Mouse (Mus musculus): ENCODE results near the gene Olfr1006. TPM values are rescaled to one million over a fixed set of nuclear protein-coding genes. Genes with fewer than 3 reads are reported as not detected.
"Not testable (repeated sequence)": the region's sequence is repeated elsewhere in the genome, so short reads cannot be mapped to it uniquely, and the experiment has no call there.

Gene Olfr1006
- not detected in 2 replicates for polyA plus RNA-seq (2012; rRNA removed)

GRCm38 (mm10) chr2:85678667-85679066 is at the start of gene Olfr1006:
Gene Olfr1006 (minus strand): TSS chr2:85678767.
- H3K4me3 ChIP-seq (ENCODE audit: low read depth, low read length) = no peak within 1 kb of the TSS
- H3K36me3 ChIP-seq (ENCODE audit: control insufficient read depth, insufficient read depth, low read length) = no peaks in the 10 kb centered on the region
- no peak within 1 kb of the TSS for H3K27ac ChIP-seq (ENCODE audit: insufficient read depth, low read depth, low read length)
- H3K4me1 ChIP-seq (ENCODE audit: control insufficient read depth, insufficient read depth, insufficient read length, low read length) = no peaks in the 10 kb centered on the region
- TF ChIP-seq CTCF (IDR thresholded peaks at IDR 0.05; ENCODE audit: extremely low read depth, insufficient read length, insufficient replicate concordance, low read depth, low read length) = no peak
- no peak for TF ChIP-seq POLR2A (IDR thresholded peaks at IDR 0.05; ENCODE audit: low read depth, low read length)
- no peaks in the 10 kb centered on the region for H3K27me3 ChIP-seq (ENCODE audit: control insufficient read depth, insufficient read depth, low read length)

GRCm38 (mm10) chr2:85725793-85726192 is 47.2 kb upstream of the Olfr1006 start:
- Histone ChIP-seq H3K27ac (ENCODE audit: insufficient read depth, low read depth, low read length) (no peak overlapping the region), H3K4me3 (ENCODE audit: low read depth, low read length) (no peak overlapping the region), H3K36me3 (ENCODE audit: control insufficient read depth, insufficient read depth, low read length) (no peaks in the 10 kb centered on the region), H3K4me1 (ENCODE audit: control insufficient read depth, insufficient read depth, insufficient read length, low read length) (no peaks in the 10 kb centered on the region), H3K27me3 (ENCODE audit: control insufficient read depth, insufficient read depth, low read length) (no peaks in the 10 kb centered on the region)
- 7% methylated on average over 3 of the region's 3 CpGs for WGBS
- TF ChIP-seq POLR2A (IDR thresholded peaks at IDR 0.05; ENCODE audit: low read depth, low read length) = no peak
- no peak for TF ChIP-seq CTCF (IDR thresholded peaks at IDR 0.05; ENCODE audit: extremely low read depth, insufficient read length, insufficient replicate concordance, low read depth, low read length)

DNA sequence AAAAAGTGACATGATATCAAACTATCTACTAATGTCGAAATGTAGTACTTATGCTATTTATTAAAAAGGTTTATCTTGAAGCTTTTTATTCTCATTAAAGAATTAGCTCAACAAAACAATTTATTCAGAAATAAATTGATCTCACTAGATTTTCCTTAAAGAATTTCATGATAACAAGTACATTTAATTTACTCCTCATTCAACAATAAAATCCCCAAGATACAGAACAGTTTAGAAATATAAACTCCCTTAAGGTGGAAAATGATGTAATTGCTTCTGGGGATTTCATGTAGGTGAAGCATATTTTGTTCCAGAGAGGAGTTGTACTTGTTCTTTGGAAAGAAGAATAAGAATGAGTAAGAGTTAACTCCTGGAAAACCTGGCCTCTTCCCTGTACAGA is 36.6 kb upstream of the Olfr1006 start, which contains the start of gene Olfr1009:
TSS of gene Olfr1009 (plus strand) at position 301 of the 400 bp plus-strand sequence.
- no peak within 1 kb of the TSS for H3K27ac ChIP-seq (ENCODE audit: insufficient read depth, low read depth, low read length)
- WGBS = 85% methylated on average over 1 of the region's 1 CpGs
- H3K36me3 ChIP-seq (ENCODE audit: control insufficient read depth, insufficient read depth, low read length) = no peaks in the 10 kb centered on the region
- no peaks in the 10 kb centered on the region for H3K27me3 ChIP-seq (ENCODE audit: control insufficient read depth, insufficient read depth, low read length)
- H3K4me1 ChIP-seq (ENCODE audit: control insufficient read depth, insufficient read depth, insufficient read length, low read length) = no peaks in the 10 kb centered on the region
- H3K4me3 ChIP-seq (ENCODE audit: low read depth, low read length) = no peak within 1 kb of the TSS
- TF ChIP-seq POLR2A (IDR thresholded peaks at IDR 0.05; ENCODE audit: low read depth, low read length) (no peak), CTCF (IDR thresholded peaks at IDR 0.05; ENCODE audit: extremely low read depth, insufficient read length, insufficient replicate concordance, low read depth, low read length) (no peak)

DNA sequence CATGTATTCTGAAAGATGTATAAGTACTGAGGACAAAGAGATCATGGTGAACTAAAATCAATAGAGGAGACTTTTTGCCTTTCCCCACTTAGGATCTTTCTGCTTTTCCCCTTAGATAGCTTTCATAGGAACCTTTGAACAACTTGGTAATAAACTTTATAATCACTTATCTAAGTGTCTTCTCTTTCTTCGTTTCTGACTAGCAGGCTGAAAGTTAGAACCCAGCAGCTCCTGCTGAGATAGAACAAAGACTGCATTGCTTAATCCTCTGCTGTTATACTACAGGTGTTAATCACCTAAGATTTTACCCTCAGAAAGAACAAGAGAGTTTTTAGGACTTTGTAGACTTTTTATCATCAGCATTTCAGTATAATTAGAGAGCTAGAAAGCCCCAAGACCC is 32.6 kb upstream of the Olfr1006 start:
- TF ChIP-seq CTCF (IDR thresholded peaks at IDR 0.05; ENCODE audit: extremely low read depth, insufficient read length, insufficient replicate concordance, low read depth, low read length) = no peak
- no peak for TF ChIP-seq POLR2A (IDR thresholded peaks at IDR 0.05; ENCODE audit: low read depth, low read length)
- Histone ChIP-seq H3K27ac (ENCODE audit: insufficient read depth, low read depth, low read length) (no peak overlapping the region), H3K4me1 (ENCODE audit: control insufficient read depth, insufficient read depth, insufficient read length, low read length) (no peaks in the 10 kb centered on the region), H3K4me3 (ENCODE audit: low read depth, low read length) (no peak overlapping the region), H3K36me3 (ENCODE audit: control insufficient read depth, insufficient read depth, low read length) (no peaks in the 10 kb centered on the region), H3K27me3 (ENCODE audit: control insufficient read depth, insufficient read depth, low read length) (no peaks in the 10 kb centered on the region)
- WGBS = 9% methylated on average over 1 of the region's 1 CpGs

DNA sequence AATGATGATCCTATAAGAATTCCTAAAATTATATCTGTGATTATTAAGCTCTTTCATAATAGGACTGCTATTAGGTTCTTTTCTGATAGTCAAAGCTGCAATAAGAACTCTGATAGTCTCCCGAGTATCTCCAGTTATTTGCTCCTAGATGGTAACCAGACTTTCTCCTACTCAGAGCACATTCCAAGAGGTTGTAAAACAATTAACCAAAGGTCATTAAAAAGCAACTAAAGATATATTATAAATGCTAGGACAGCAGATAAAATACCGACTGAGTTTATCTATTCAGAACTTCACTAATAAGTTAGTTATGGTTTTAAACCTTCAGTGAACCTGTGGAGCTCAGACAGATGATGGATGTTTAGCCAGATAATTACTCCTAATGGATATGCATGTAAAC is 32.1 kb upstream of the Olfr1006 start:
- not testable (repeated sequence) for H3K36me3 ChIP-seq (ENCODE audit: control insufficient read depth, insufficient read depth, low read length); H3K27ac ChIP-seq (ENCODE audit: insufficient read depth, low read depth, low read length); H3K27me3 ChIP-seq (ENCODE audit: control insufficient read depth, insufficient read depth, low read length); H3K4me1 ChIP-seq (ENCODE audit: control insufficient read depth, insufficient read depth, insufficient read length, low read length); H3K4me3 ChIP-seq (ENCODE audit: low read depth, low read length)
- 13% methylated on average over 2 of the region's 2 CpGs for WGBS

DNA sequence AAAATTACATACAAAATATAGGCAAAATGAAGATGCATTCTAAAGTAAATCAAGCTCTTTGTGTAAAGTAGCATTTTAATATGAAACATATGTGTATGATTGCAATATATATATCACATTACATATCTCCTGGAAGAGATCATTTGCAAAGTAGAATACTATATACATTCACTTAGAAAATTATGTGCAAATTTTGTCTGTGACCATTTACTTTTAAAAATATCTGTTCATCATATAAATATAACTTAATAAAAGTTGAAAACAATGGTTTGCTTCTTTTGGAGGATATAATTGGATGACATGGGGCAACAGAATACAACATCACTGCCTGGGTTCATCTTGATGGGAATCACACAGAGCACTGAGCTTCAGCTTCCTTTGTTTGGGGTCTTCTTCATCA is 10.6 kb upstream of the Olfr1006 start, which contains the start of gene Olfr1008:
TSS of gene Olfr1008 (plus strand) at position 301 of the 400 bp plus-strand sequence.
- Histone ChIP-seq H3K4me1 (ENCODE audit: control insufficient read depth, insufficient read depth, insufficient read length, low read length) (no peaks in the 10 kb centered on the region), H3K36me3 (ENCODE audit: control insufficient read depth, insufficient read depth, low read length) (no peaks in the 10 kb centered on the region), H3K27ac (ENCODE audit: insufficient read depth, low read depth, low read length) (no peak within 1 kb of the TSS), H3K27me3 (ENCODE audit: control insufficient read depth, insufficient read depth, low read length) (no peaks in the 10 kb centered on the region), H3K4me3 (ENCODE audit: low read depth, low read length) (no peak within 1 kb of the TSS)
- TF ChIP-seq CTCF (IDR thresholded peaks at IDR 0.05; ENCODE audit: extremely low read depth, insufficient read length, insufficient replicate concordance, low read depth, low read length) (no peak), POLR2A (IDR thresholded peaks at IDR 0.05; ENCODE audit: low read depth, low read length) (no peak)

- H3K27me3 ChIP-seq (ENCODE audit: control insufficient read depth, insufficient read depth, low read length); H3K36me3 ChIP-seq (ENCODE audit: control insufficient read depth, insufficient read depth, low read length); H3K27ac ChIP-seq (ENCODE audit: insufficient read depth, low read depth, low read length); H3K4me3 ChIP-seq (ENCODE audit: low read depth, low read length); H3K4me1 ChIP-seq (ENCODE audit: control insufficient read depth, insufficient read depth, insufficient read length, low read length): not testable (repeated sequence)
These were observed 14.2 kb downstream of the Olfr1006 start, which contains the start of gene Olfr154 for GRCm38 (mm10) chr2:85664355-85664754. Gene Olfr154 (minus strand): TSS chr2:85664455.

GRCm38 (mm10) chr2:85650604-85651003 is 28.0 kb downstream of the Olfr1006 start, which contains the start of gene Olfr1002:
Gene Olfr1002 (minus strand): TSS chr2:85650704.
- no peak for TF ChIP-seq CTCF (IDR thresholded peaks at IDR 0.05; ENCODE audit: extremely low read depth, insufficient read length, insufficient replicate concordance, low read depth, low read length)
- TF ChIP-seq POLR2A (IDR thresholded peaks at IDR 0.05; ENCODE audit: low read depth, low read length) = no peak
- Histone ChIP-seq H3K4me1 (ENCODE audit: control insufficient read depth, insufficient read depth, insufficient read length, low read length) (no peaks in the 10 kb centered on the region), H3K4me3 (ENCODE audit: low read depth, low read length) (no peak within 1 kb of the TSS), H3K27ac (ENCODE audit: insufficient read depth, low read depth, low read length) (no peak within 1 kb of the TSS), H3K36me3 (ENCODE audit: control insufficient read depth, insufficient read depth, low read length) (no peaks in the 10 kb centered on the region), H3K27me3 (ENCODE audit: control insufficient read depth, insufficient read depth, low read length) (no peaks in the 10 kb centered on the region)
- 95% methylated on average over 1 of the region's 1 CpGs for WGBS

Other genes with a start within 250 kb of the Olfr1006 start
- not detected in 2 replicates for gene Olfr994, start 242.3 kb downstream of the Olfr1006 start, polyA plus RNA-seq (2012; rRNA removed)
- not detected in 2 replicates for gene Olfr995, start 235.1 kb downstream of the Olfr1006 start, polyA plus RNA-seq (2012; rRNA removed)
- gene 4833423E24Rik, start 159.7 kb downstream of the Olfr1006 start, polyA plus RNA-seq (2012; rRNA removed) = not detected in 2 replicates
- gene Olfr996, start 99.6 kb downstream of the Olfr1006 start, polyA plus RNA-seq (2012; rRNA removed) = not detected in 2 replicates
- not detected in 2 replicates for gene Olfr998, start 89.8 kb downstream of the Olfr1006 start, polyA plus RNA-seq (2012; rRNA removed)
- gene Olfr1000, start 66.9 kb downstream of the Olfr1006 start, polyA plus RNA-seq (2012; rRNA removed) = not detected in 2 replicates
- not detected in 2 replicates for gene Olfr1002, start 28.1 kb downstream of the Olfr1006 start, polyA plus RNA-seq (2012; rRNA removed)
- gene Olfr154, start 14.3 kb downstream of the Olfr1006 start, polyA plus RNA-seq (2012; rRNA removed) = not detected in 2 replicates
- not detected in 2 replicates for gene Olfr1008, start 10.7 kb upstream of the Olfr1006 start, polyA plus RNA-seq (2012; rRNA removed)
- not detected in 2 replicates for gene Olfr1009, start 36.7 kb upstream of the Olfr1006 start, polyA plus RNA-seq (2012; rRNA removed)
- not detected in 2 replicates for gene Olfr1012, start 84.0 kb upstream of the Olfr1006 start, polyA plus RNA-seq (2012; rRNA removed)
- not detected in 2 replicates for gene Olfr1013, start 88.3 kb upstream of the Olfr1006 start, polyA plus RNA-seq (2012; rRNA removed)
- not detected in 2 replicates for gene Olfr1014, start 93.9 kb upstream of the Olfr1006 start, polyA plus RNA-seq (2012; rRNA removed)
- gene Olfr1015, start 103.2 kb upstream of the Olfr1006 start, polyA plus RNA-seq (2012; rRNA removed) = not detected in 2 replicates
- not detected in 2 replicates for gene Olfr1016, start 123.8 kb upstream of the Olfr1006 start, polyA plus RNA-seq (2012; rRNA removed)
- gene Olfr1018, start 139.7 kb upstream of the Olfr1006 start, polyA plus RNA-seq (2012; rRNA removed) = not detected in 2 replicates
- not detected in 2 replicates for gene Olfr1019, start 166.7 kb upstream of the Olfr1006 start, polyA plus RNA-seq (2012; rRNA removed)
- not detected in 2 replicates for gene Olfr1020, start 168.3 kb upstream of the Olfr1006 start, polyA plus RNA-seq (2012; rRNA removed)
- gene Olfr1022, start 189.8 kb upstream of the Olfr1006 start, polyA plus RNA-seq (2012; rRNA removed) = not detected in 2 replicates
- gene Olfr1023, start 206.9 kb upstream of the Olfr1006 start, polyA plus RNA-seq (2012; rRNA removed) = not detected in 2 replicates
- not detected in 2 replicates for gene Olfr1024, start 226.3 kb upstream of the Olfr1006 start, polyA plus RNA-seq (2012; rRNA removed)
- not detected in 2 replicates for gene Olfr1025-ps1, start 236.4 kb upstream of the Olfr1006 start, polyA plus RNA-seq (2012; rRNA removed)
- not detected in 2 replicates for gene Olfr1026, start 242.8 kb upstream of the Olfr1006 start, polyA plus RNA-seq (2012; rRNA removed)